Mouse (Mus musculus): ENCODE results near the gene Tbc1d22a.

Gene Tbc1d22a

GRCm38 (mm10) chr15:86342637-86343375 is 128.5 kb downstream of the Tbc1d22a start:
- peak; percentile 66 for DNase-seq

DNA sequence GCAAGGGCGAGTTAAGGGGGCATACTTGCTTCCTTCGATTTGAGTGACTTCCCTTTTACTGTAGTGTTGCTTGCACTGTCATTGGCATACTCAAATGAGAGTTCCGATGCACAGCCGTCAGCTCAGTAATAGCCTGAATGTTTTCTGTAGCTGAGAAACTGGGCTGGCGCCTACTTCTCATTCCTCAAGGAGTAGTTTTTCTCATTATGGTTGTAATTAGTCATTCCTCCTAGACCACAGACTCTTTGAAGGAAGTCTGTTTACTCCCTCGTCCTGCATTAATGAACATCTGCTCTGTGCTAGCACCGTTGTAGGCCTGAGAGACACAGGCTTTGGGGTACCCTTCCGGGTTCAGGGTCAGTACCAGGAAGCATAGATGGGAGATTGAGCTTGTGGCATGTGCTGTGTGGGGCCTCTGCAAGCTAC is 130.7 kb downstream of the Tbc1d22a start:
- DNase-seq, result peak; percentile 69

- DNase-seq, result peak; percentile 84
Observed at GRCm38 (mm10) chr15:86345907-86346306, 131.6 kb downstream of the Tbc1d22a start.

GRCm38 (mm10) chr15:86346606-86347005 is 132.3 kb downstream of the Tbc1d22a start:
- no peak for DNase-seq

DNA sequence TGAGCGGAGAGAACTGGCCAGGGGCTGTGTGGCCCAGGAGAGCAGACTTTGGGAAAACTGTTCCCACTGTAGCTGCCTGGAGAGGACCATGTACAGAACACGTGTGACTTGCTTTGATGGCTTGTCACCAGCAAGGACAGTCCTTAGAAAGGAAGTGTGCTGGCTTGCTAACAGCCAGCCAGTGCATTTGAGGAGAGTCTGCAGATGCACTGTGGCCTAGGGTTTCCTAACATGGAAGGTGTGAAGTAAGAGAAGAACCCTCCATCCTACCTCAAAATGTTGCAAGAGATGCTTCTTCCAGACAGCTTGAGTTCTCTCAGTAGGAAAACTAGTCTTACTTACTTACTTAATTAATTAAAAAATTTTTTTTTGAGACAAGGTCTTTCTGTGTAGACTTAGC is 140.7 kb downstream of the Tbc1d22a start:
- no peak for DNase-seq

DNA sequence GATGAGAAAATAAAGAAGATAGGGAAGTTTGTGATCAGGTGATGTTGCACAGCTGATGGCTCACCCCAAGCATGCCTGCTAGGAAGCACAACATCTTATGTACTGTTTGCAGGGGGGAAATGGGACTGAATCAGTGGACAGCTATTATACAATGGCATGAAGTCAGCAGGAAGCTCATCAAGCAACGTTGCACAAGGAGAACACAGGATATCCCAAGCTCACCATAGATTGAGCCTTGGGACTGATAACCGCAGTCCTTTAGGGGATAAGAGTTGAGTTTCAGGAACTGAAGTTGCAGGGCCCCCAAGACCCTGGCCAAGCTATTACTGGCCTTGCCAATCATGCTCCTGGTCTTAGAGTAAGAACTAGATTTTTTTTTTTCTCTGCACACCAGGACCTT is 141.6 kb downstream of the Tbc1d22a start:
- DNase-seq, result no peak

GRCm38 (mm10) chr15:86360376-86360775 is 146.1 kb downstream of the Tbc1d22a start:
- DNase-seq, result no peak

DNA sequence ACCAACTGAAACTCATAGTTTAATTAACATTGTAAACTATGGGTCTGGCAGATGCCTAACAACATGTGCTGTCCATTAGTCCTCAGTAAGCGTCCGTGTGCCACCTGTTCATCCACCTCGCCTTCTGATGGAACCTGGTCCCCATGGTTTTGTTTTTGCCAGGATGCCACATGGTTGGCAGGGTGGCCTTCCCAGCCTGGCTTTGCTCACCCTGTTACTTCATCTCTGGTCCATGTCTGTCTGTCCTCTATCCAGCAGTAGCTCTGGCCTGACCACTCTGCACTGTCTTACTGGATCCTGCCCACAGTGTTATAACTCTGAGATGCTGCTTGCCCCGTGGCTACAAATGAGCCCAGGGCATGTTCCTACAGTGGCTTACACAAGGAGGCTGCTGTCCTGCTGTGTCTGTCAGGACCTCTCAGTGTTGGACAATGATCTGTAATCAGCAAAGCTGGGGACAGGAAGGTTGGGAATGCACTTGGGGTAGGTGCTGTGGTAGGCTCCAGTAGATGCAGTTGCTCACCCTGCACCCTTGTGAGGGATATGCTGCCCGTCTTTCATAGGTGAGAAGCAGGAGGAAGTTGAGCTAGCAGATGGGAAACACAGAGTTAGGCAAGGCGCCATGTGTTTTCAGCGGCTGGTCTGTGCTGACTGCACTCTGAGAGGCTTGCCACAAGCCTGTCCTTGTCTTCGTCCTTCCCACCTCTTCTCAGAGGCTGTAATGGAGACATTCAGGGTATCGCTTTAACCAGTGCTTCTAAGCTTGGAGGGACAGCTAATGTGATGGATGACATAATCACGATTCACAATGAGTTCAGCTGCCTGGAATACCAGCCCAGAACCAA is 148.3 kb downstream of the Tbc1d22a start:
- peak; percentile 70 for DNase-seq

- no peak for DNase-seq
Observed at GRCm38 (mm10) chr15:86363841-86364295, 149.6 kb downstream of the Tbc1d22a start.

GRCm38 (mm10) chr15:86364948-86365658 is 150.8 kb downstream of the Tbc1d22a start:
- DNase-seq, result peak; percentile 66

GRCm38 (mm10) chr15:86366726-86367125 is 152.5 kb downstream of the Tbc1d22a start:
- DNase-seq, result no peak

GRCm38 (mm10) chr15:86367247-86367646 is 153.0 kb downstream of the Tbc1d22a start:
- DNase-seq, result no peak

- no peak for DNase-seq
Observed at GRCm38 (mm10) chr15:86370846-86371245, 156.6 kb downstream of the Tbc1d22a start.

GRCm38 (mm10) chr15:86375262-86375661 is 161.0 kb downstream of the Tbc1d22a start:
- no peak for DNase-seq

GRCm38 (mm10) chr15:86375860-86376394 is 161.7 kb downstream of the Tbc1d22a start:
- DNase-seq, result no peak

DNA sequence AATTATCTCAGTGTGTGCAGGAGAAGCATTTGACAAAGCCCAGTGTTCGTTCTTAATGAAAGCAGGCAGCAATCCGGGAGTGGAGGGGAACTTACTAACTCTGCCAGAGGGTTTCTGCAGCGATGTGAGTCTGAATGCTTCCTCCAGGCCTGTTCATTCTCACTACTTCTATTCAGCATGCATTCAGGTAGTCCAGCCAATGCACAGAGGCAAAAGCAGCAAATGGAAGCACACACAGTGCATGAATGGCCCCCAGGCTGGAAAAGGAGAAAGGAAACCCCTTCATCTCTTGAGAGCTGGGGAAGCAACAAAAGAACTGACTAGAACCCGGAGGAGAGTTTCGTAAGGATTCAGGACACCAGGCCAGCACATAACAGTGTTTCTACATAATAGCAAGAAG is 169.0 kb downstream of the Tbc1d22a start:
- no peak for DNase-seq

- DNase-seq, result no peak
Observed at GRCm38 (mm10) chr15:86385436-86385835, 171.2 kb downstream of the Tbc1d22a start.

DNA sequence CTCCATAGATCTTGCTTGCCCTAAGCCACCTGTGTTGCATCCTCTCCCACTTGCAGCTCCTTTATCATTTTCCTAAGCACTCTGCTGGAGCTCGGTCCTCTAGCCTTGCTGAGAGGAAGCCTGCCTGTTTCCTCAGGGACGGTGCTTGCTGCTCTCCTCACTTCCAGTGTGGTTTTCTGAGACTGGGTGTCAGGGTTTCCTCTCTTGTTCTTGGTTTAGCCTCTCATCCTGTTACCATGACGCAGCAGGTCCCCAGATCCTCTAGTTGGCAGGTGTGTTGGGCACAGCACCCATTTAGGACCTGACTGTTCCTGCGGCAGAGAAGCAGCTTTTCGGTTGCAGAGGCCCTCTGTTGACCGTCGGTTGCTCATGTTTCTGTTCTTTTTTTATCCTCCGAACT is 172.1 kb downstream of the Tbc1d22a start:
- peak; percentile 69 for DNase-seq

DNA sequence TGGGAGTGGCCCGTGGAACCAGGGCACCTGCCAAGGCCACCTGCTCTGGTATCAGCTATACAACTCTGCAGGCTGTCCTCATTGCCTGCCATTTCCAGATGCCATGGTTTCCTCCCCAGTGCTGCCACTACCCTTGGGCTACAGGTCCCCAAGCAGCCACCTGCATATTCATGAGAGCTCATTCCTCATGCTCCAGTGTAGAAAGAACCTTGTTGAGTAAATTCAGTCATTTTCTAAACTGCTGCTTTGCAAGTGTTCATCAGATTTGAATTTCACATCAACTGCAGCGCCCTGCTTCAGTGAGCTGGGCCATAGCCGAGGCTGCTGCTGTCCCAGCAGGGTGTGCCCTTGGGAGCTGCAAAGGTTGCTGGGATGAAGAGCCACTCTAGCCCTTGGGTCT is 174.3 kb downstream of the Tbc1d22a start:
- peak; percentile 38 for DNase-seq

- DNase-seq, result peak; percentile 64
Observed at GRCm38 (mm10) chr15:86404866-86405265, 190.6 kb downstream of the Tbc1d22a start.

DNA sequence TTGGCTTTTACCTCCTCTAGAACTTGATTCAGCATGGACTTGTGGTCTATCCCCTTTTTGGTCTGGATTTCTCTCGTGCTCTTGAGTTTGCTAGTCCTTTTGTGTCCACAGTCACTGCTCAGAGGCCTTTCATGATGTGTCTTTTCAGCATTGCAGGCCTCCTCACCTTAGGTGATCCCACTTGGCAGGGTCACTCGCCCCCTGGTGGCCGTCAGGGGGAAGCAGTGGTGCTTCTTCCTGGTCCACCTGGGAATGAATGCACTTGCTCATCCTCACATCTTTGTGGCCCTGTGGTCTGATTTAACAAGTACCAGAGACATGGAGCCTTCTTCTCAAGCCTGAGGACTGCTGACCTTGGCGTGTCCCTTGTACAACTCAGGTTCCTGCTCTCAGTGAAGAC is 191.3 kb downstream of the Tbc1d22a start:
- DNase-seq, result peak; percentile 83

DNA sequence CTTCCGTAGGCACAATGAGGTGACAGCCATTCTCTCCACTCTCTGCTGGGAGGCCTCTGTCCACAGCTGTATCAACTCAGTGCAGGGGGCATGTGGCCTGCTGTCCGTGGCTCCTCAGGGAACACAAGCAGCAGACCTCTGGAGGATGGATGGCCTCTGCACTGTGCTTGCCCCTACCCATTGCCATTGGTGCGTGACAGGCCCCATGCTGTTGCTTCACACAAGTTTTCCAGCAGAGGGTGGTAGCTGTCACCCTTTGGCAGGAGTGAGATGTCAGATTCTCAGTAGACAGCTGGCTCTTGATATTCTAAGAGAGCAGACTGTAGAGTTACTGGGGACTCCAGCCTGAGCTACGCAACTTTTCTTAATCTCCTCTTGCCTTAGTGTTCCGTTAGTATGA is 195.1 kb downstream of the Tbc1d22a start:
- DNase-seq, result peak; percentile 43

GRCm38 (mm10) chr15:86411532-86412080 is 197.3 kb downstream of the Tbc1d22a start:
- DNase-seq, result no peak
